ENCODE assay signal across 13 mouse cellular contexts in genomic region chr4:123634436-123634835, GRCm38 (mm10). TPM values are rescaled to one million over a fixed set of nuclear protein-coding genes. Genes with fewer than 3 reads are reported as not detected.
DNase-seq lines count a peak whose midpoint lies in the region; ATAC-seq and TF ChIP-seq lines count a peak whose summit lies in the region.
"Had no signal": no experiment of that assay in that cellular context is flagged by ENCODE, and none has a peak within 500 bp of the region (broad histone marks: within the 10 kb centered on the region; RNA-seq: fewer than 3 reads in every experiment).

No protein-coding gene starts in this region.

- H3K27ac ChIP-seq in gastrocnemius, adult 2 months: peak overlapping the region; percentile 76
- H3K27ac ChIP-seq in kidney, embryonic 16.5 days (ENCODE audit: low read length): peak overlapping the region; percentile 48
- peak overlapping the region; percentile 29; the same call in 1 of the 2 replicates for H3K27ac ChIP-seq in neural tube, embryonic 13.5 days (replicated peaks)
- H3K27ac ChIP-seq: hindbrain, embryonic 14.5 days; liver, embryonic 14.5 days; midbrain, embryonic 13.5 days had no signal

- no peak for TF ChIP-seq CTCF in gastrocnemius, adult 2 months (IDR thresholded peaks at IDR 0.05)

- H3K4me3 ChIP-seq in gastrocnemius, adult 2 months: no peak overlapping the region
- H3K4me3 ChIP-seq in kidney, embryonic 16.5 days (ENCODE audit: low read length): no peak overlapping the region
- no peak overlapping the region for H3K4me3 ChIP-seq in neural tube, embryonic 13.5 days
- H3K4me3 ChIP-seq: midbrain, embryonic 13.5 days had no signal

- H3K27me3 ChIP-seq in kidney, embryonic 16.5 days (ENCODE audit: insufficient read depth, low read length): no peaks in the 10 kb centered on the region
- H3K27me3 ChIP-seq in neural tube, embryonic 13.5 days: no peaks in the 10 kb centered on the region
- H3K27me3 ChIP-seq: midbrain, embryonic 13.5 days had no signal

- no peak for DNase-seq in gastrocnemius, adult 2 months
- DNase-seq in gastrocnemius, postnatal 14 days: no peak
- no peak for DNase-seq in kidney, postnatal 10 days
- no peak for DNase-seq in neural tube, embryonic 10.5 days (ENCODE audit: extremely low spot score, low spot score)
- DNase-seq in frontal cortex, postnatal 14 days (ENCODE audit: low spot score in 2 of 2): no peak
- DNase-seq in cerebellum, postnatal 10 days: no peak
- DNase-seq: right cerebral cortex, postnatal 25 days had no signal

- peaks cover 10% of the 10 kb centered on the region; the same call in 1 of the 2 replicates for H3K4me1 ChIP-seq in kidney, embryonic 16.5 days (ENCODE audit: insufficient read depth, low read length)
- H3K4me1 ChIP-seq in neural tube, embryonic 13.5 days (replicated peaks): peaks cover 6% of the 10 kb centered on the region

- no peaks in the 10 kb centered on the region for H3K9me3 ChIP-seq in kidney, embryonic 16.5 days (ENCODE audit: low read length)
- H3K9me3 ChIP-seq in neural tube, embryonic 13.5 days: no peaks in the 10 kb centered on the region

- no peak for ATAC-seq in kidney, embryonic 16.5 days (ENCODE audit: low FRiP score, low TSS enrichment)
- no peak for ATAC-seq in neural tube, embryonic 13.5 days (ENCODE audit: low read depth)
- ATAC-seq: CD4-positive, CD25-positive, alpha-beta regulatory T cell, adult 4 months; midbrain, embryonic 13.5 days had no signal

- H3K9ac ChIP-seq in kidney, embryonic 16.5 days (replicated peaks; ENCODE audit: low read length): no peak overlapping the region
- H3K9ac ChIP-seq in neural tube, embryonic 13.5 days: no peak overlapping the region
- H3K9ac ChIP-seq: hindbrain, embryonic 14.5 days; liver, embryonic 14.5 days; midbrain, embryonic 13.5 days had no signal

- H3K4me2 ChIP-seq in kidney, embryonic 16.5 days (replicated peaks; ENCODE audit: low read depth, low read length): no peak overlapping the region
- no peak overlapping the region for H3K4me2 ChIP-seq in neural tube, embryonic 13.5 days
- H3K4me2 ChIP-seq: hindbrain, embryonic 14.5 days; midbrain, embryonic 13.5 days had no signal

- intact Hi-C loops in gastrocnemius, adult 2 months (cut with DNase I): no loop called here
- intact Hi-C loops in gastrocnemius, postnatal 14 days (cut with DNase I; ENCODE audit: low total_unique reads): loop anchor here (5.0 kb wide), 1 partner anchor 33 kb away; no protein-coding TSS in a partner anchor

- 65% methylated on average over 3 of the region's 3 CpGs for WGBS in kidney, embryonic 16.5 days
- 63% methylated on average over 3 of the region's 3 CpGs for WGBS in neural tube, embryonic 13.5 days

- no peaks in the 10 kb centered on the region for H3K36me3 ChIP-seq in kidney, embryonic 16.5 days (ENCODE audit: insufficient read depth, low read length)
- peaks cover 12% of the 10 kb centered on the region; the same call in 1 of the 2 replicates for H3K36me3 ChIP-seq in neural tube, embryonic 13.5 days

RNA-seq across cellular contexts. Expression of gene Macf1, which starts 49.7 kb away (rescaled TPM):
- total RNA-seq in gastrocnemius, adult 2 months (2021): 10 to 100 TPM; 48.4 to 66.4 TPM
- total RNA-seq in gastrocnemius, postnatal 14 days (2021): 10 to 100 TPM; 76.5 to 88.0 TPM
- 37.1 and 38.1 TPM in 2 replicates for polyA plus RNA-seq in kidney, embryonic 16.5 days (2015; fragmentation: Nextera tagmentation; extraction: Ambion mirVana)
- polyA plus RNA-seq in neural tube, embryonic 13.5 days (2015; fragmentation: Nextera tagmentation; extraction: Ambion mirVana): 57.7 and 59.3 TPM in 2 replicates
